Mouse (Mus musculus) common myeloid progenitor, adult 5-6 weeks (primary cell): ENCODE data around the gene Zscan18. TPM values are rescaled to one million over a fixed set of nuclear protein-coding genes. Genes with fewer than 3 reads are reported as not detected.

Source experiments
- ATAC-seq: replicated peaks from 2 replicates; pipeline ENCODE4 v1.8.0; 2016; ENCODE audit warnings: low read depth, mild to moderate bottlenecking, moderate TSS enrichment, inconsistent platforms; ENCODE audit not compliant: poor library complexity, severe bottlenecking
- total RNA-seq: library from RNA; stranded (forward); fragments of 200-1000, 187-1606 nt; gene quantifications from 2 replicates; pipeline ENCODE4 v1.2.3, GENCODE M21; 2017

Gene Zscan18
- total RNA-seq: 2.7 and 5.7 TPM in 2 replicates

- peak; percentile 95 for ATAC-seq
These were observed at the start of gene Zscan18 for GRCm38 (mm10) chr7:12802866-12803726. Zscan18 (minus strand) TSS chr7:12803635.

GRCm38 (mm10) chr7:12835779-12836178, 32.3 kb upstream of the Zscan18 start:
- no peak for ATAC-seq

- ATAC-seq: peak; percentile 37
These were observed 31.8 kb upstream of the Zscan18 start for GRCm38 (mm10) chr7:12835193-12835671.

GRCm38 (mm10) chr7:12834162-12835120, 31.0 kb upstream of the Zscan18 start, which contains the start of gene Zfp110:
Zfp110 (plus strand) TSS chr7:12834761.
- peak; percentile 96 for ATAC-seq

GRCm38 (mm10) chr7:12818521-12819295, 15.3 kb upstream of the Zscan18 start, which contains the start of gene Zfp329:
Zfp329 (minus strand) TSS chr7:12818858.
- ATAC-seq: peak; percentile 98

GRCm38 (mm10) chr7:12815566-12815965, 12.1 kb upstream of the Zscan18 start:
- ATAC-seq: no peak

- ATAC-seq: no peak
These were observed 264 bp upstream of the Zscan18 start for GRCm38 (mm10) chr7:12803727-12804071.

GRCm38 (mm10) chr7:12799554-12799953, 3.9 kb downstream of the Zscan18 start:
- ATAC-seq: no peak

- ATAC-seq: no peak
These were observed 5.5 kb downstream of the Zscan18 start for GRCm38 (mm10) chr7:12797971-12798370.

GRCm38 (mm10) chr7:12792624-12793023, 10.8 kb downstream of the Zscan18 start:
- peak; percentile 91 for ATAC-seq

- no peak for ATAC-seq
These were observed 15.4 kb downstream of the Zscan18 start for GRCm38 (mm10) chr7:12788025-12788424.

GRCm38 (mm10) chr7:12787333-12787732, 16.1 kb downstream of the Zscan18 start:
- ATAC-seq: no peak

GRCm38 (mm10) chr7:12780151-12780830, 23.1 kb downstream of the Zscan18 start:
- peak; percentile 93 for ATAC-seq

GRCm38 (mm10) chr7:12779782-12780150, 23.7 kb downstream of the Zscan18 start:
- peak; percentile 4; the same call in 1 of the 2 replicates for ATAC-seq

GRCm38 (mm10) chr7:12779141-12779540, 24.3 kb downstream of the Zscan18 start:
- ATAC-seq: no peak

GRCm38 (mm10) chr7:12774606-12775005, 28.8 kb downstream of the Zscan18 start:
- no peak for ATAC-seq

GRCm38 (mm10) chr7:12774111-12774510, 29.3 kb downstream of the Zscan18 start:
- no peak for ATAC-seq

- no peak for ATAC-seq
These were observed 53.8 kb downstream of the Zscan18 start for GRCm38 (mm10) chr7:12749431-12750198.
